Mouse (Mus musculus): ENCODE measurements at regions not wholly inside any gene's neighbourhood (a gene's known extent, or its start where the extent isn't known, plus 50 kb on each side); places are given as distances from the start of the nearest gene placed in this dataset.

GRCm38 (mm10) chr11:84707772-84708171, 111.5 kb downstream of the Mrm1 start:
- no peak for DNase-seq
- intact Hi-C loops (cut with DNase I): no loop called here

- intact Hi-C loops (cut with DNase I): no loop called here
- DNase-seq: no peak
Observed at GRCm38 (mm10) chr11:84706692-84707091, 112.6 kb downstream of the Mrm1 start.

- intact Hi-C loops (cut with DNase I): no loop called here
- DNase-seq: no peak
Observed at GRCm38 (mm10) chr11:84701319-84702175, 117.8 kb downstream of the Mrm1 start.

- DNase-seq: no peak
- intact Hi-C loops (cut with DNase I): no loop called here
Observed at GRCm38 (mm10) chr11:84697521-84697920, 121.8 kb downstream of the Mrm1 start.

GRCm38 (mm10) chr11:84692638-84693037, 126.7 kb downstream of the Mrm1 start:
- intact Hi-C loops (cut with DNase I): no loop called here
- DNase-seq: no peak

- intact Hi-C loops (cut with DNase I): no loop called here
Observed at GRCm38 (mm10) chr11:84691410-84692148, 127.7 kb downstream of the Mrm1 start.

GRCm38 (mm10) chr11:84686473-84686872, 132.8 kb downstream of the Mrm1 start:
- intact Hi-C loops (cut with DNase I): no loop called here
- no peak for DNase-seq

More at GRCm38 (mm10) chr11:84691410-84692148, 127.7 kb downstream of the Mrm1 start:
- DNase-seq: no peak

GRCm38 (mm10) chr11:84684325-84684724, 135.0 kb downstream of the Mrm1 start:
- intact Hi-C loops (cut with DNase I): no loop called here
- DNase-seq: no peak

GRCm38 (mm10) chr11:84682931-84683330, 136.4 kb downstream of the Mrm1 start:
- DNase-seq: no peak
- intact Hi-C loops (cut with DNase I): no loop called here

- intact Hi-C loops (cut with DNase I): no loop called here
- DNase-seq: no peak
Observed at GRCm38 (mm10) chr11:84676377-84677078, 142.8 kb downstream of the Mrm1 start.

- no peak for DNase-seq
- intact Hi-C loops (cut with DNase I): no loop called here
Observed at GRCm38 (mm10) chr11:84672841-84673473, 146.4 kb downstream of the Mrm1 start.

- no peak for DNase-seq
- intact Hi-C loops (cut with DNase I): no loop called here
Observed at GRCm38 (mm10) chr11:84671585-84671984, 146.2 kb upstream of the Lhx1 start.

GRCm38 (mm10) chr11:84667711-84668110, 142.4 kb upstream of the Lhx1 start:
- intact Hi-C loops (cut with DNase I): no loop called here
- no peak for DNase-seq

- DNase-seq: no peak
- intact Hi-C loops (cut with DNase I): no loop called here
Observed at GRCm38 (mm10) chr11:84664258-84664657, 138.9 kb upstream of the Lhx1 start.

- intact Hi-C loops (cut with DNase I): no loop called here
- DNase-seq: peak; percentile 13 to 41
Observed at GRCm38 (mm10) chr11:84661981-84662380, 136.6 kb upstream of the Lhx1 start.

GRCm38 (mm10) chr11:84660877-84661276, 135.5 kb upstream of the Lhx1 start:
- intact Hi-C loops (cut with DNase I): no loop called here
- DNase-seq: no peak

GRCm38 (mm10) chr11:84659370-84659937, 134.1 kb upstream of the Lhx1 start:
- no peak for DNase-seq
- intact Hi-C loops (cut with DNase I): no loop called here

- no peak for DNase-seq
- intact Hi-C loops (cut with DNase I): no loop called here
Observed at GRCm38 (mm10) chr11:84653481-84653880, 128.1 kb upstream of the Lhx1 start.

GRCm38 (mm10) chr11:84648899-84649298, 123.6 kb upstream of the Lhx1 start:
- intact Hi-C loops (cut with DNase I): no loop called here
- DNase-seq: no peak

GRCm38 (mm10) chr11:84647104-84647503, 121.8 kb upstream of the Lhx1 start:
- intact Hi-C loops (cut with DNase I): no loop called here

GRCm38 (mm10) chr11:84643107-84643372, 117.7 kb upstream of the Lhx1 start:
- no peak for DNase-seq
- intact Hi-C loops (cut with DNase I): no loop called here

More at GRCm38 (mm10) chr11:84647104-84647503, 121.8 kb upstream of the Lhx1 start:
- no peak for DNase-seq

All from heart, postnatal 36 days (tissue).